Mouse (Mus musculus) midbrain, embryonic 11.5 days (tissue): ENCODE measurements around the gene Dlat. TPM values are rescaled to one million over a fixed set of nuclear protein-coding genes. Genes with fewer than 3 reads are reported as not detected.

Experiments used
- ATAC-seq: fragments of 200-750 bp; cut with Nextera tagmentation; 2 replicates; pipeline ENCODE4 v1.8.0; 2017; ENCODE audit warnings: moderate TSS enrichment, moderate library complexity; ENCODE audit not compliant: low FRiP score
- DNase-seq: peaks from one replicate; pipeline ENCODE4 v3.0.0; 2015; ENCODE audit warnings: low spot score; ENCODE audit errors: missing footprints
- H3K27ac ChIP-seq: fragments of 300-500 bp; sonication (generic); 2 replicates; pipeline ENCODE4 v1.5.1; 2014; ENCODE audit warnings: low read depth, low read length
- H3K27me3 ChIP-seq: fragments of 300-500 bp; sonication (generic); 2 replicates; pipeline ENCODE4 v1.6.1; 2014; ENCODE audit warnings: mild to moderate bottlenecking, low read length, moderate library complexity, mixed read lengths; ENCODE audit not compliant: control insufficient read depth, insufficient read depth
- H3K36me3 ChIP-seq: fragments of 300-500 bp; sonication (generic); 2 replicates; pipeline ENCODE4 v1.6.1; 2014; ENCODE audit warnings: mild to moderate bottlenecking, low read length, moderate library complexity, mixed read lengths; ENCODE audit not compliant: control insufficient read depth, insufficient read depth
- H3K4me1 ChIP-seq: fragments of 300-500 bp; sonication (generic); 2 replicates; pipeline ENCODE4 v1.6.1; 2014; ENCODE audit warnings: low read length; ENCODE audit not compliant: control insufficient read depth, insufficient read depth
- H3K4me2 ChIP-seq: fragments of 300-500 bp; sonication (generic); 2 replicates; pipeline ENCODE4 v1.6.1; 2014; ENCODE audit warnings: mild to moderate bottlenecking, moderate library complexity
- H3K4me3 ChIP-seq: fragments of 300-500 bp; sonication (generic); 2 replicates; pipeline ENCODE4 v1.5.1; 2014; ENCODE audit warnings: low read depth, low read length
- H3K9ac ChIP-seq: fragments of 300-500 bp; sonication (generic); 2 replicates; pipeline ENCODE4 v1.6.1; 2014; ENCODE audit warnings: low read length
- H3K9me3 ChIP-seq: fragments of 300-500 bp; sonication (generic); 2 replicates; pipeline ENCODE4 v1.6.1; 2016; ENCODE audit warnings: low read length; ENCODE audit not compliant: control insufficient read depth
- WGBS: fragments of 180-500 bp; shearing (Covaris S2); extraction: QIAGEN DNeasy Blood & Tissue Kit; methylation state at CpG from one replicate; pipeline ENCODE4 v1.1.7; 2014; 5-methylcytosine and 5-hydroxymethylcytosine counted together
- polyA plus RNA-seq: library from polyadenylated mRNA; unstranded; fragments of >200 nt; fragmentation: Nextera tagmentation; extraction: Ambion mirVana; gene quantifications from 2 replicates; pipeline ENCODE4 v1.2.1, GENCODE M21; 2014

Dlat gene
- polyA plus RNA-seq, 1 experiment from 2014 or later = 63.5 TPM

- WGBS = under 1% methylated on average over 24 of the region's 24 CpGs
- Histone ChIP-seq H3K27me3 (no peaks in the 10 kb centered on the region), H3K27ac (peak overlapping the region; percentile 85), H3K9ac (peak overlapping the region; percentile 92), H3K9me3 (no peaks in the 10 kb centered on the region), H3K4me1 (peaks cover 18% of the 10 kb centered on the region), H3K36me3 (peaks cover 3% of the 10 kb centered on the region; the same call in 1 of the 2 replicates), H3K4me3 (peak overlapping the region; percentile 84), H3K4me2 (peak overlapping the region; percentile 96)
- ATAC-seq (peak; percentile 91), DNase-seq (no peak)
Observed at GRCm38 (mm10) chr9:50603998-50604324, 55.6 kb downstream of the Dlat start.

GRCm38 (mm10) chr9:50603189-50603997 lies 56.2 kb downstream of the Dlat start, which contains the start of the genes Sdhd and Timm8b:
Gene Sdhd (minus strand): TSS chr9:50603812.
Gene Timm8b (plus strand): TSS chr9:50603910.
- Histone ChIP-seq H3K27ac (peak within 1 kb of the TSS; percentile 85), H3K4me3 (peak within 1 kb of the TSS; percentile 84), H3K4me1 (peaks cover 18% of the 10 kb centered on the region), H3K9ac (peak within 1 kb of the TSS; percentile 92), H3K27me3 (no peaks in the 10 kb centered on the region), H3K36me3 (peaks cover 5% of the 10 kb centered on the region), H3K4me2 (peak within 1 kb of the TSS; percentile 96), H3K9me3 (no peaks in the 10 kb centered on the region)
- ATAC-seq (peak; percentile 99), DNase-seq (peak; percentile 99)
- WGBS = 1% methylated on average over 48 of the region's 48 CpGs

GRCm38 (mm10) chr9:50602055-50602845 lies 57.3 kb downstream of the Dlat start:
- WGBS = 90% methylated on average over 7 of the region's 7 CpGs
- Histone ChIP-seq H3K9ac (peak overlapping the region; percentile 92), H3K36me3 (peaks cover 11% of the 10 kb centered on the region)

GRCm38 (mm10) chr9:50601536-50601935 lies 58.0 kb downstream of the Dlat start:
- H3K4me1 ChIP-seq = peaks cover 18% of the 10 kb centered on the region
- no peak overlapping the region for H3K27ac ChIP-seq
- H3K9me3 ChIP-seq = no peaks in the 10 kb centered on the region
- DNase-seq (no peak), ATAC-seq (no peak)
- no peak overlapping the region for H3K4me2 ChIP-seq
- H3K4me3 ChIP-seq = no peak overlapping the region
- H3K9ac ChIP-seq = no peak overlapping the region
- peaks cover 16% of the 10 kb centered on the region for H3K36me3 ChIP-seq
- no peaks in the 10 kb centered on the region for H3K27me3 ChIP-seq
- 86% methylated on average over 6 of the region's 6 CpGs for WGBS

More at GRCm38 (mm10) chr9:50602055-50602845, 57.3 kb downstream of the Dlat start:
- Histone ChIP-seq H3K4me3 (peak overlapping the region; percentile 84), H3K4me1 (peaks cover 18% of the 10 kb centered on the region), H3K4me2 (peak overlapping the region; percentile 96), H3K27me3 (no peaks in the 10 kb centered on the region), H3K9me3 (no peaks in the 10 kb centered on the region), H3K27ac (no peak overlapping the region)
- DNase-seq (no peak), ATAC-seq (no peak)

DNA sequence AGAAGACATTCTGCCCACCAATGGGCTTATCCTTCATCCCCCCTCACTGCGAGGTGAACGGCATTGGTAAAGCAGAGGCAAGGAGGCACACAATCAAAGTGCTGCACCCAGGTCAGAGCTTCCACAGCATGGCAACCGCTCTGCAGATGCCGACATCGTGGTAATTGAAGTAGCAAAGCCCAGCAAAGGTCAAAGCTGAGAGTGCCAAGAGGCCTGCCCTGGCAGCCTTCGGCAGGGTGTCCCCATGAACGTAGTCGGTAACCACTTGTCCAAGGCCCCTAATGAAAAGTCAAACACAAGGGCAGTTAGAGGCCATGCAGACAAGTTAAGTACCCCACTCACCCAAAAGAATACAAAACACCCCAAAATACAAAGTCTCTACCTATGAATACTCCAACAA lies 62.6 kb downstream of the Dlat start:
- H3K4me1 ChIP-seq = peaks cover under 1% of the 10 kb centered on the region
- H3K9ac ChIP-seq = no peak overlapping the region
- H3K4me3 ChIP-seq = no peak overlapping the region
- ATAC-seq (no peak), DNase-seq (no peak)
- no peak overlapping the region for H3K4me2 ChIP-seq
- WGBS = 93% methylated on average over 8 of the region's 8 CpGs
- H3K27ac ChIP-seq = no peak overlapping the region
- no peaks in the 10 kb centered on the region for H3K27me3 ChIP-seq
- no peaks in the 10 kb centered on the region for H3K9me3 ChIP-seq
- H3K36me3 ChIP-seq = peaks cover 19% of the 10 kb centered on the region

DNA sequence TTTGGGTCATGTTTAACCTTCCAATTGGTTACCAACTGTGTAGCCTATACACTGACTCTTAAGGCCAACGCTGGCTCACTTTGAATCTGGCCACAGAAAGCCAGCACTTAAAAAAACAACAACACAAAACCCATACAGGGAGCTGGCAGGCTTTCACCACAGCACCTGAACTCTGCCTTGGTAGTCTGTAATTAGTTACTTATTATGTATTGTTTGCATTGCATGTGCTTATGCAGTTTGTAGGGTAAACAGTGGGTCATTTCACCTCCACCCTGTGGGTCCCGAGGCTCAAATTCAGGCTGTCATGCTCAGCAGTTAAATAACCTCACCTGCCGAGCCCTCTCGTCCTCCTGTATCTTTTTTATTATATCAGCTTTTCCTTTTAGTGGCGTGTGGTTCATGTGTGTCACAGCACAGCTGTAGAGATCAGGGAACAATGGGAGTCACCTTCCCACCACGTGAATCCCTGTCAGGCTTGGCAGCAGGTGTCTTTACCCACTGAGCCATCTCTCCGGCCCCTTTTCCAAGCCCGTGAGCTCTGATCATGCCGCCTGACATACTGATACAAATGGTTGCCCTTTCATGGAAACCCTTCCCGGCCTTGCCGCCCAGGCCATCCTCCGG lies 64.7 kb downstream of the Dlat start:
- no peak for ATAC-seq
- Histone ChIP-seq H3K4me2 (no peak overlapping the region), H3K27me3 (no peaks in the 10 kb centered on the region), H3K27ac (no peak overlapping the region), H3K9ac (no peak overlapping the region), H3K9me3 (no peaks in the 10 kb centered on the region), H3K4me3 (no peak overlapping the region), H3K36me3 (peaks cover 19% of the 10 kb centered on the region), H3K4me1 (no peaks in the 10 kb centered on the region)
- 84% methylated on average over 12 of the region's 12 CpGs for WGBS
- no peak for DNase-seq

- H3K36me3 ChIP-seq = peaks cover 17% of the 10 kb centered on the region
- peak; percentile 90 for DNase-seq
- 73% methylated on average over 3 of the region's 3 CpGs for WGBS
- H3K9me3 ChIP-seq = no peaks in the 10 kb centered on the region
- no peak overlapping the region for H3K4me2 ChIP-seq
- no peak overlapping the region for H3K27ac ChIP-seq
- H3K4me1 ChIP-seq = no peaks in the 10 kb centered on the region
- H3K9ac ChIP-seq = no peak overlapping the region
- no peak for ATAC-seq
- no peak overlapping the region for H3K4me3 ChIP-seq
- no peaks in the 10 kb centered on the region for H3K27me3 ChIP-seq
Observed at GRCm38 (mm10) chr9:50593544-50593943, 66.0 kb downstream of the Dlat start.

DNA sequence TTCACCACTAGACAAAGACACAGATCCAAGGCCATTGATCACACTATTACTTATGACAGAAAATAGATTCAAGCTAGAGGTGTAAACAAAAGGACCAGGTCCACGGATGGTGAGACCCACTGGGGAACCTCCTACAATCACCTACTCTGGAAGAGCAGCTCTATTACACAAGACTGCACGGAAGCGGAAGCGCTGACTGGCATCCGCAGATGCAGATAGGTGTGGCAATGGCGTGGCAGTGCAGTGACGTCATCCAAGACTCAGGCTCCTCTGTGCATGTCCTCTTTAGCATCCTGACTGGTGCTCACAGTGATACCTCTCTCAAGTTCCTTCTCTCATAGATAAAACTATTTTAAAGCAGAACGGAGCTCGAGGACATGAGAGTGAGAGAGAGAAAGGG lies 66.6 kb downstream of the Dlat start:
- ATAC-seq (no peak), DNase-seq (no peak)
- Histone ChIP-seq H3K9ac (no peak overlapping the region), H3K27me3 (no peaks in the 10 kb centered on the region), H3K4me2 (no peak overlapping the region), H3K9me3 (no peaks in the 10 kb centered on the region), H3K36me3 (peaks cover 11% of the 10 kb centered on the region; the same call in 1 of the 2 replicates), H3K4me3 (no peak overlapping the region), H3K27ac (no peak overlapping the region), H3K4me1 (no peaks in the 10 kb centered on the region)
- WGBS = 89% methylated on average over 9 of the region's 9 CpGs
